ENCODE assay signal across 8 mouse cellular contexts in genomic region chr16:90142574-90143415, GRCm38 (mm10). TPM values are rescaled to one million over a fixed set of nuclear protein-coding genes. Genes with fewer than 3 reads are reported as not detected.
DNase-seq lines count a peak whose midpoint lies in the region; ATAC-seq lines count a peak whose summit lies in the region.

No protein-coding gene starts in this region.

- DNase-seq in B cell, adult 2 months: peak; percentile 46
- DNase-seq in adrenal gland, postnatal 10 days: peak; percentile 69
- peak; percentile 40 for DNase-seq in embryo, embryonic 11.5 days (ENCODE audit: low read depth, low spot score)
- peak; percentile 17 to 56 for DNase-seq in kidney, postnatal 36 days
- peak; percentile 55 for DNase-seq in thymus, postnatal 0 days (ENCODE audit: low spot score)

- H3K9me3 ChIP-seq in heart, embryonic 16.5 days (replicated peaks; ENCODE audit: control insufficient read depth, low read length): no peaks in the 10 kb centered on the region
- no peaks in the 10 kb centered on the region for H3K9me3 ChIP-seq in liver, embryonic 15.5 days (replicated peaks)
- H3K9me3 ChIP-seq in neural tube, embryonic 13.5 days: no peaks in the 10 kb centered on the region

- H3K4me1 ChIP-seq in heart, embryonic 16.5 days (ENCODE audit: control insufficient read depth, insufficient read depth, low read length): peaks cover 15% of the 10 kb centered on the region
- H3K4me1 ChIP-seq in liver, embryonic 15.5 days (replicated peaks): peaks cover 37% of the 10 kb centered on the region
- H3K4me1 ChIP-seq in neural tube, embryonic 13.5 days (replicated peaks): peaks cover 43% of the 10 kb centered on the region

- peak overlapping the region; percentile 81 for H3K27ac ChIP-seq in heart, embryonic 16.5 days (ENCODE audit: low read length)
- H3K27ac ChIP-seq in liver, embryonic 15.5 days (replicated peaks): peak overlapping the region; percentile 72
- H3K27ac ChIP-seq in neural tube, embryonic 13.5 days (replicated peaks): peak overlapping the region; percentile 92

- H3K36me3 ChIP-seq in heart, embryonic 16.5 days (ENCODE audit: control insufficient read depth, insufficient read depth): no peaks in the 10 kb centered on the region
- no peaks in the 10 kb centered on the region for H3K36me3 ChIP-seq in liver, embryonic 15.5 days (replicated peaks)
- H3K36me3 ChIP-seq in neural tube, embryonic 13.5 days: 0 out of 2 replicates have a peak, but pooled peaks cover 3% of the 10 kb centered on the region

- peak overlapping the region; percentile 86 for H3K9ac ChIP-seq in heart, embryonic 16.5 days (ENCODE audit: low read length)
- H3K9ac ChIP-seq in liver, embryonic 15.5 days: peak overlapping the region; percentile 70
- H3K9ac ChIP-seq in neural tube, embryonic 13.5 days: peak overlapping the region; percentile 89

- no peaks in the 10 kb centered on the region for H3K27me3 ChIP-seq in heart, embryonic 16.5 days (ENCODE audit: control insufficient read depth, insufficient read depth, low read length)
- H3K27me3 ChIP-seq in liver, embryonic 15.5 days: peaks cover 22% of the 10 kb centered on the region
- H3K27me3 ChIP-seq in neural tube, embryonic 13.5 days: no peaks in the 10 kb centered on the region

- peak overlapping the region; percentile 99 for H3K4me2 ChIP-seq in heart, embryonic 16.5 days (ENCODE audit: low read depth, low read length)
- peak overlapping the region; percentile 99 for H3K4me2 ChIP-seq in liver, embryonic 15.5 days
- H3K4me2 ChIP-seq in neural tube, embryonic 13.5 days: peak overlapping the region; percentile 85

- no peak for ATAC-seq in heart, embryonic 16.5 days (replicated peaks; ENCODE audit: extremely low read depth, insufficient read depth, low FRiP score)
- ATAC-seq in liver, embryonic 15.5 days (ENCODE audit: insufficient read depth): no peak
- ATAC-seq in neural tube, embryonic 13.5 days (ENCODE audit: low read depth): peak; percentile 26

- peak overlapping the region; percentile 87 for H3K4me3 ChIP-seq in heart, embryonic 16.5 days (ENCODE audit: low read length)
- H3K4me3 ChIP-seq in liver, embryonic 15.5 days (replicated peaks): peak overlapping the region; percentile 82
- H3K4me3 ChIP-seq in neural tube, embryonic 13.5 days: peak overlapping the region; percentile 70

- under 1% methylated on average over 57 of the region's 57 CpGs for WGBS in heart, embryonic 16.5 days
- WGBS in liver, embryonic 15.5 days (ENCODE audit: insufficient replicate concordance): under 1% methylated on average over 57 of the region's 57 CpGs
- WGBS in neural tube, embryonic 13.5 days: under 1% methylated on average over 57 of the region's 57 CpGs

RNA-seq across cellular contexts. Expression of gene Tiam1, which starts 0.8 kb away (rescaled TPM):
- total RNA-seq in adrenal gland, postnatal 10 days (2021): 10 to 100 TPM; 47.3 to 50.3 TPM
- 6.9 and 9.4 TPM in 2 replicates for polyA plus RNA-seq in heart, embryonic 16.5 days (2015; fragmentation: Nextera tagmentation; extraction: Ambion mirVana)
- polyA plus RNA-seq in liver, embryonic 15.5 days (2015; fragmentation: Nextera tagmentation; extraction: Ambion mirVana): 3.6 and 4.2 TPM in 2 replicates
- 21.2 and 21.9 TPM in 2 replicates for polyA plus RNA-seq in neural tube, embryonic 13.5 days (2015; fragmentation: Nextera tagmentation; extraction: Ambion mirVana)
- 25.6 and 32.7 TPM in 2 replicates for polyA plus RNA-seq in thymus, postnatal 0 days (2015; fragmentation: Nextera tagmentation; extraction: Ambion mirVana)
